Mouse (Mus musculus): ENCODE data around the gene Pm20d1.

Pm20d1 gene

DNA sequence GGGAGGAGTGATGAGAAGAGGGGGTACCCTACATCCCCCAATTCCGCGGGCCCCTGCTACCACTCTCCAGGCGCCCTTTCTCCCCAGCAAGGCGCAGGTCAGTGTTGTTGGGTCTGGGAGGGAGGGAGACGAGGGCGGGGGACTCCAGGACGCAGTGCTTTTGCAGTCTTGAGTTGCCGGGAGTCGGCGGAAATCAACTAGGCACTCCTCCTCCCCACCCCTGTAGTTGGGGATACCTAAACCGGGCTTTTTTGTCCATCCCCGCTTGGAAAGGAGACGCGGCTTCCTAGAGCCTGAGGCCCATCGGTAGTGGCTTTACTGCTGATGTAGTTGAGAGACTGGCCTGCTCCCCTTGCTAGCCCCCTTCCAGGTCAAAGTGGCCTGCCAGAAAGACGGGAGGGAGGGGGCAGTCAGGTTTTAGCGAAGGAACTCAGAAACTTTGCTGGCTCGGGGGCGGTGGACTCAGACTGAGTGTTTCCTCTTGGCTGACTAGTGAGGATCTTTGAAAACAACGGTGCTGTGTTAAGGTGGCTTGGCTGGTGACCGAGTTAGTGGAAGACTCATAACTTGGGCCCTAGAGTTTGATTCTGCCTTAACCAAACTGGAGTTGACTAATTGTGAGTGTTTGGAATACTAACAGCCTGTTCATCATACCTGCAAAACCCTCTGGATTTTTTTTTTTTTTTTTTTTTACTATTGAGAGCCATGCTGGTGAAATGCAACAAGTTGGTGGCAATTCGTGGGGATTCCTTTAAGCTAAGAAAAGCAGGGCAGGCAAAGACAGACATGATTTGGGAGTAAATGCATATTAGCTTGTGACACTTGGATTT, 31.3 kb downstream of the Pm20d1 start:
- no peak for DNase-seq (ENCODE audit: low read depth, low spot score)

- DNase-seq (ENCODE audit: low read depth, low spot score) = no peak
These were observed 32.1 kb downstream of the Pm20d1 start for GRCm38 (mm10) chr1:131829279-131829678.

DNA sequence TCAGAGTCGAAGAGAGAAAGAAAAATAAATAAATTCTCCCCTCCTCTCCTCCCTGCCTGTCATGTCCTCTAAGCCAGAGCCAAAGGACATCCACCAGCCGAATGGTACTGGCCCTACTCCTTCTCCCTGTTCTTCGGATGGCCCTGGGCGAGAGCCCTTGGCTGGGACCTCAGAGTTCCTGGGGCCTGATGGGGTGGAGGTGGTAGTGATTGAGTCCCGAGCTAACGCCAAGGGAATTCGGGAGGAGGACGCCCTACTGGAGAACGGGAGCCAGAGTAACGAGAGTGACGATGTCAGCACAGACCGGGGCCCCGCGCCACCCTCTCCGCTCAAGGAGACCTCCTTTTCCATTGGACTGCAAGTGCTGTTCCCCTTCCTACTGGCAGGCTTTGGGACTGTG, 33.4 kb downstream of the Pm20d1 start:
- DNase-seq (ENCODE audit: low read depth, low spot score) = no peak

- no peak for DNase-seq (ENCODE audit: low read depth, low spot score)
These were observed 33.9 kb downstream of the Pm20d1 start for GRCm38 (mm10) chr1:131830971-131831641.

DNA sequence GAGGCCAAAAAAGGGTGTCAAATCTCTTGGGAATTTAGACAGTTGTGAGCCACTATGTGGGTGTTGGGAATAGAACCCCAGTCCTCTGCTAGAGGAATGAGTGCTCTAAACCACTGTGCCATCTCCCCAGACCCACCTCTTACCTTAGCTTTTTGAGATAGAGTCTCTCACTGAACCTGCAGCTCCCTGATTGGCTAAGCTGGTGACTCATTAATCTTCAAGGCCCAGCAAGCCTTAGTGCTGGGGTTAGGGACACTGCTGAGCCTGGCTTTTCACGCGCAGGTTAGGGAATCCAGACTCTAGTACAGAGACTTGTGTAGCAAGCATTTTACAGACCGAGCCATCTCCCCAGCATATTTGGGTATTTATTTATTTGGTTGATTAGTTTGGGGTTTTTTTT, 39.9 kb downstream of the Pm20d1 start:
- no peak for DNase-seq (ENCODE audit: low read depth, low spot score)

GRCm38 (mm10) chr1:131838542-131838941, 41.4 kb downstream of the Pm20d1 start:
- no peak for DNase-seq (ENCODE audit: low read depth, low spot score)

DNA sequence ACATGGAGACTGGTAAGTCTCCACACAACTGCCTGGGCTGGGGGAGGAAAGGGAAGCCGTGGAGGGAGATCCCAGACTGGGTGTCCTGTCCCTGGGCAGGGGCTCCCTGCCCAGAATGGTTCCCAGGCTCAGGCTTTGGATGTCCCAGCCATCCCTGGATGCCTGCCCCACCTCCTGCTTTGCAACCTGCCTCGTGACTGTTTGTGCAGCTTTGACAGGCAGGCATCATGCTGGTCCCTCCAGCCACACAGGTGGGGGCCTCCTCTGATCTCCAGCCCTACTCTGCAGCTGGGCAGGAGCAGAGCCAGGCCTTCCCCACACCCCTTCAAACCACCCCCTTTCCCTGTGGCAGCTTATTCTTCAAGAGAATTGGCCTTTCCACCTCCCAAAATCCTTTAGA, 42.1 kb downstream of the Pm20d1 start:
- no peak for DNase-seq (ENCODE audit: low read depth, low spot score)

DNA sequence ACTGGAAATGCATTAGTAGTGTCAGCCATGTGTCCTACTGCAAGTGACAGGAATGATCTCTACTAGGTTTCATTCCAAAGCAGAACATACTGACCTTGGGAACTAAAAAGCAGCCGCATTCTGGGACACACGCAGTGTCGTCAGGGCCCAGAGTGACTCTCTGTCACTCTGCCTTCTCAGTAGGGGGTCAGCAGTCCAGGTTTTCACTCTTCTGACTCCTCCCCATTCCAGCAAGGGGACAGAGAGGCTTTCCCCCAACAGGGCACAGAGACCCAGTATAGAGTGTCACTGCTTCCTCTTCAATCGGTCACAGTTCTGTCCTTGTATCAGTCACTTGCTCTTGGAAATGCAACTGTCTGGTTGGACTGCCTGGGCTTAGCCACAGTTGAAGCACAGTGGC, 45.0 kb downstream of the Pm20d1 start:
- DNase-seq (ENCODE audit: low read depth, low spot score) = no peak

- no peak for DNase-seq (ENCODE audit: low read depth, low spot score)
These were observed 46.6 kb downstream of the Pm20d1 start for GRCm38 (mm10) chr1:131843758-131844157.

GRCm38 (mm10) chr1:131844883-131845282, 47.7 kb downstream of the Pm20d1 start:
- DNase-seq (ENCODE audit: low read depth, low spot score) = no peak

GRCm38 (mm10) chr1:131846255-131846654, 49.1 kb downstream of the Pm20d1 start:
- DNase-seq (ENCODE audit: low read depth, low spot score) = no peak

GRCm38 (mm10) chr1:131861811-131862210, 64.6 kb downstream of the Pm20d1 start:
- DNase-seq (ENCODE audit: low read depth, low spot score) = no peak

- no peak for DNase-seq (ENCODE audit: low read depth, low spot score)
These were observed 68.4 kb downstream of the Pm20d1 start for GRCm38 (mm10) chr1:131865596-131865995.

- no peak for DNase-seq (ENCODE audit: low read depth, low spot score)
These were observed 69.3 kb downstream of the Pm20d1 start for GRCm38 (mm10) chr1:131866304-131866999.

GRCm38 (mm10) chr1:131867093-131867945, 70.1 kb downstream of the Pm20d1 start, which contains the start of gene Rab29:
Gene Rab29, plus strand, starts transcription at chr1:131867224.
- DNase-seq (ENCODE audit: low read depth, low spot score) = peak; percentile 82

DNA sequence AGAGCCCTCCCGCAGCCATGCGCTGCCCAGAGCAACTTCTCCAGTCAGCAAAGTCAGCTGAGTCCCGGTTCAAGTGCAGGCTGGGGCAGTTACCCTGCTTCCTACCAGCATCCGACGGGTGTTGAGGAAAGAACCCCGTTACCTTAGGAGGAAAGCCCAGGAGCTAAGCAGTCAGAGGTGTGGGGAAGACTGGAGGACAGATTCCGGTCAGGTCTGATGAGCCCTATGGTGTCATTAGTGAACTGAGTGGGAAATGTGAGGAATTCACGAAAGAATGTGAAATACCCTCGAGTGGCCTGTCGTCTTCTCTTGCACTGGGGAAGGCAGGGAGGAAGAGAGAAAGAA, 70.7 kb downstream of the Pm20d1 start:
- DNase-seq (ENCODE audit: low read depth, low spot score) = no peak

DNA sequence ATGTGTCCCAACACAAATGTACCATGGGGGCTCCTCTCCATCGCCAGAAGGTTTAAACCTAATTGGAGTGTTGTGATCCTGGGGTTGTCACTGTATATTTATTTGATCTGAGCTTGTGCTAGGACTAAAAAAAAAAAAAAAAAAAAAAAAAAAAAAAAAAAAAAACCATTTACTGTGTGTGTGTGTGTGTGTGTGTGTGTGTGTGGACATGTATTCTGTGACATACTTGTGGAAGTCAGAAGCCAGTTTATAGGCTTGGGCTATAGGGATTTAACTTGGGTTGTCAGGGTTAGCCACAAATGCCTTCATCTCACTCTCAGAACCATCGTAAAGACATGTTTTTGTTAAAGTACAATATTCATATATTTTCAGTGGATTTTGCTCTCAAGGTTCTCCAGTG, 72.4 kb downstream of the Pm20d1 start:
- no peak for DNase-seq (ENCODE audit: low read depth, low spot score)
